Mouse (Mus musculus) forebrain, embryonic 16.5 days (tissue): ENCODE measurements around the gene Oit1. TPM values are rescaled to one million over a fixed set of nuclear protein-coding genes. Genes with fewer than 3 reads are reported as not detected.

ENCODE experiments used
- ATAC-seq: fragments of 200-750 bp; cut with Nextera tagmentation; 2 replicates; pipeline ENCODE4 v1.8.0; 2017; ENCODE audit warnings: mild to moderate bottlenecking, moderate library complexity
- H3K27ac ChIP-seq: fragments of 300-500 bp; sonication (generic); 2 replicates; pipeline ENCODE4 v1.5.1; 2014; ENCODE audit warnings: low read length, control low read depth
- H3K27me3 ChIP-seq: fragments of 300-500 bp; sonication (generic); replicated peaks from 2 replicates; pipeline ENCODE4 v1.6.1; 2014; ENCODE audit warnings: low read length; ENCODE audit not compliant: control insufficient read depth, insufficient read depth
- H3K36me3 ChIP-seq: fragments of 300-500 bp; sonication (generic); 2 replicates; pipeline ENCODE4 v1.6.1; 2014; ENCODE audit not compliant: control insufficient read depth, insufficient read depth
- H3K4me1 ChIP-seq: fragments of 300-500 bp; sonication (generic); replicated peaks from 2 replicates; pipeline ENCODE4 v1.6.1; 2014; ENCODE audit warnings: low read length; ENCODE audit not compliant: control insufficient read depth, insufficient read depth
- H3K4me2 ChIP-seq: fragments of 300-500 bp; sonication (generic); 2 replicates; pipeline ENCODE4 v1.6.1; 2014; ENCODE audit warnings: mild to moderate bottlenecking, low read length, control low read depth
- H3K4me3 ChIP-seq: fragments of 300-500 bp; sonication (generic); replicated peaks from 2 replicates; pipeline ENCODE4 v1.5.1; 2014; ENCODE audit warnings: mild to moderate bottlenecking, low read length, control low read depth
- H3K9ac ChIP-seq: fragments of 300-500 bp; sonication (generic); replicated peaks from 2 replicates; pipeline ENCODE4 v1.6.1; 2014; ENCODE audit warnings: low read depth, low read length, control low read depth
- H3K9me3 ChIP-seq: fragments of 300-500 bp; sonication (generic); 2 replicates; pipeline ENCODE4 v1.6.1; 2016; ENCODE audit warnings: low read length; ENCODE audit not compliant: control insufficient read depth
- WGBS: fragments of 180-500 bp; shearing (Covaris S2); extraction: QIAGEN DNeasy Blood & Tissue Kit; methylation state at CpG from one replicate; pipeline ENCODE4 v1.1.7; 2014; 5-methylcytosine and 5-hydroxymethylcytosine counted together
- polyA plus RNA-seq: library from polyadenylated mRNA; unstranded; fragments of >200 nt; fragmentation: Nextera tagmentation; extraction: Ambion mirVana; gene quantifications from 2 replicates; pipeline ENCODE4 v1.2.1, GENCODE M21; 2015

Oit1 gene
- polyA plus RNA-seq, 1 experiment from 2014 or later, result not detected

DNA sequence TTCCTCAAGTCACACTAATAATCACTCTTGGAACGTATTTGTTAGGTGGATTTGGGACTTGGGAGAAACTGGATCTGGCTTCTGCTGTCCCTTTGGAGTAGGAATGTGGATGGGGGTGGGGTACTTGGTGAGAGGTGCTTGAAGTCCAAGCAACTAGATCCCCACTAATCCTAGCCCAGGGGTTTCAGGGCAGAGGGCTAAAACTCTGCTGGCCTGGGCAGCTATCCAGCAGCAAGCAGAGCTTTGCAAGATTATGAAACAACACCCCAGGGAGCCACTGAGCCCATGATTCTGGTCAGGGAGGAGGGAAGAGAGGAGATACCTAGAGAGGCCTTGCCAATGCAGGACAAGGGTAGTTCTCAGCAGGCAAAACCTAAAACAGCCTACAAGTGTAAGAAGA is 51.2 kb downstream of the Oit1 start:
- no peak for ATAC-seq
- 58% methylated on average over 1 of the region's 1 CpGs for WGBS

DNA sequence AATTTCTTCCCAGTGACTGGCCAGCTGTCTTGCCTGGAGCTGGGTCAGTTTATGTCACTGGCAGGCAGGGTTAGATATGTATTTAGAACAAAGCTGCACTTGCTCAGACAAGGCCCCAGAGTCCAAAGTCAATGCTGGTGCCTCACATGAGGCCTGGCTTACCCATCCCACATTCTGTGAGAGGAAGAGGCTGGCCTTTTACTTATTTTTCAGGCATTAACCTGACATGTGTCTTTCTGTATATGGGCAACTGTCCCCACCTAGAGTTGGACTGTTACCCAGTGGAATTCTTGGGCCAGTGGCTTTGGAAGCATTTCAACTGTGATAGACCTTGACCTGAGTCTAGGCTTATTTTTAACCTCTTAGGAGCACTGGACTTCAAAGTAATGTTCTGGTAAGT is 51.6 kb downstream of the Oit1 start:
- H3K4me3 ChIP-seq, result no peak overlapping the region
- peaks cover 16% of the 10 kb centered on the region for H3K4me1 ChIP-seq
- no peaks in the 10 kb centered on the region for H3K27me3 ChIP-seq
- no peak overlapping the region for H3K4me2 ChIP-seq
- no peaks in the 10 kb centered on the region for H3K36me3 ChIP-seq
- H3K9ac ChIP-seq, result no peak overlapping the region
- no peak overlapping the region for H3K27ac ChIP-seq
- ATAC-seq, result no peak
- no peaks in the 10 kb centered on the region for H3K9me3 ChIP-seq

More for the DNA sequence above, 51.2 kb downstream of the Oit1 start:
- Histone ChIP-seq H3K9me3 (no peaks in the 10 kb centered on the region), H3K4me1 (peaks cover 16% of the 10 kb centered on the region), H3K9ac (no peak overlapping the region), H3K27me3 (no peaks in the 10 kb centered on the region), H3K4me2 (no peak overlapping the region), H3K4me3 (no peak overlapping the region), H3K27ac (no peak overlapping the region), H3K36me3 (no peaks in the 10 kb centered on the region)

DNA sequence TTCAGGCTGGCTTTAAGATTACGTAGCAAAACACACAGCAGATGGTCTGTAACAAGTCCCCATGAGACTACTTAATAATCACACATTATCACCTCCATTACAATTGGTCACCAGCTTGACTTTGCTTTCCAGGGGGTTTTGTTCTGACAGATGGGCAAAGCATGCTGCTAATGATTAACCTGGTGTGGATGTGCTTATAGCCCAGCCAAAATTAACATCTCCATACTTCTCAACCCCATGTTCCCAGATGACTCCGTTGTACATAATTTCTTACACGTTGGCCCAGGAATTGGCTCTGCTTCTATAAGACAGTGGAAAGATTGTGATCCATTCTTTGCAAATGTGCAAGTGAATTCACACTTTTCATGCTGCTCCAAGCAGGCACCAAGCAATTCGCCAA is 52.8 kb downstream of the Oit1 start:
- WGBS, result 44% methylated on average over 4 of the region's 4 CpGs
- H3K27ac ChIP-seq, result no peak overlapping the region
- H3K4me1 ChIP-seq, result peaks cover 7% of the 10 kb centered on the region; the same call in 1 of the 2 replicates
- no peak overlapping the region for H3K4me3 ChIP-seq
- no peaks in the 10 kb centered on the region for H3K36me3 ChIP-seq
- no peak overlapping the region for H3K4me2 ChIP-seq
- peak; percentile 47 for ATAC-seq
- no peaks in the 10 kb centered on the region for H3K27me3 ChIP-seq
- H3K9me3 ChIP-seq, result no peaks in the 10 kb centered on the region
- no peak overlapping the region for H3K9ac ChIP-seq

DNA sequence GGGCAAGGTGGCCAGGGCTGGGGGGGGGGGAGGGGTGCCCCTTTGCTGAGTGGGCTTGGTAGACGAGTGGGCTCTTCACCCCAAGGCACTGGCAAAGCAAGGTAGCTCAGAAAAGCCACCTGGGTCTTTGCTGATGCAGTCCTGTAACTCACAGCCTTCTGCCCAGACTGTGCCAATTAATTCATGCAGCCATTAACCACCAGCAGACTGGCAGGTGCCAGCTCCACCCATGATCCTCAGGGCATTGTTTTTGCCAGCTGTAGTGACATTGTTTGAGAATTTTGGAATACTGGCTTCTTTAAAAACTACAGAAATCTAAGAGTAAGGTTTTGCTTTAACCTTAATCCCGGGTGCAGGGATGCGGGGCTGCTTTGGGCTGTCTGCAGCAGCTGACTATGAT is 58.0 kb downstream of the Oit1 start:
- H3K4me2 ChIP-seq, result no peak overlapping the region
- no peak for ATAC-seq
- no peaks in the 10 kb centered on the region for H3K36me3 ChIP-seq
- no peak overlapping the region for H3K4me3 ChIP-seq
- H3K27ac ChIP-seq, result no peak overlapping the region
- H3K27me3 ChIP-seq, result peaks cover 15% of the 10 kb centered on the region
- no peaks in the 10 kb centered on the region for H3K9me3 ChIP-seq
- WGBS, result 69% methylated on average over 3 of the region's 3 CpGs
- peaks cover 16% of the 10 kb centered on the region for H3K4me1 ChIP-seq
- H3K9ac ChIP-seq, result no peak overlapping the region

DNA sequence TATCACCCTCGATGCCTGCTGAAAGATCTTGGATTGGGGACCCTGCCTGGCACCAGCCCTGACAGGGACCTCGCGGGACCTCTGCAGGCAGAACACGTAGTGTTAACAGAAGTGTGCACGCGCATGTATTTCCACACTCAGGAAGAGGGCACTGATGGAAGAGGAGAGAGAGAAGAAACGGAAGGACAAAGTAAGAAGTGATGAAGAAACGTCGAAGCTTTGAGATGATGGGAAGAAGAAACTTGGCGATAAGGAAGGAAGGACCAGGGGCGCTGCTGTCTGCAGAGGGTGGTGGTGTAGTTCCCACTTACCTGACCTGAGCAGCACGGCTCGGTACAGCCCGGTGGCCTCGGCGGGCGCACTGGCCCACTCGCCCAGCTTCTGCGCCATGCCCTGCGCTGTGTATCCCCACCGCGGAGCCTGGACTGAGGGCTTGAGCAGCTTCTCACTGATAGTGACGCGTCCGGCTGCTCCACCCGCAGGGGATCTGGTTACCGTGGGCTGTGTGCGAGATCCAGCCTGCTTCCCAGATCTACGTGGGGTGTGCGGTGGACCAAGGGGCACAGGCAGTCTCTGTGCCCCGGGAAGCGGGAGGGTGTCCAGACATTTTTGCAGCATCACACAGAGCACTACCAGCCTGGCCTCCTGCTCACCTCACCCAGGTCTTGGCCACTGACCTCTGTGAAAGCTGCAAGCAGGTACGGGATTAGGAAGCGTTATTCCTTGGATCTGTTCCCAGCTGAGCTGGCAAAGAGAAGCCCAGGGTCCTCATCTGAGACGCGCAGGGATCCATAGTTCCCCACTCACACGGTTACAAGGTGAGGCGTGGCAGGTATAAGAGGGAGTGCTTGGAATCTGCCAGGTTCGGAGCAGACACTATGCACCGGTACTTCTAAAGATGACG is 61.1 kb downstream of the Oit1 start, which contains the start of gene Fam107a:
Gene Fam107a, minus strand, starts transcription at position 830 of the 904 bp plus-strand sequence.
- no peak within 1 kb of the TSS for H3K27ac ChIP-seq
- peaks cover 16% of the 10 kb centered on the region for H3K4me1 ChIP-seq
- peak within 1 kb of the TSS; percentile 50 for H3K4me2 ChIP-seq
- H3K36me3 ChIP-seq, result no peaks in the 10 kb centered on the region
- peak within 1 kb of the TSS; percentile 2 for H3K9ac ChIP-seq
- 13% methylated on average over 41 of the region's 41 CpGs for WGBS
- peak within 1 kb of the TSS; percentile 31 for H3K4me3 ChIP-seq
- no peaks in the 10 kb centered on the region for H3K9me3 ChIP-seq
- H3K27me3 ChIP-seq, result peaks cover 15% of the 10 kb centered on the region
- ATAC-seq, result peak; percentile 41

DNA sequence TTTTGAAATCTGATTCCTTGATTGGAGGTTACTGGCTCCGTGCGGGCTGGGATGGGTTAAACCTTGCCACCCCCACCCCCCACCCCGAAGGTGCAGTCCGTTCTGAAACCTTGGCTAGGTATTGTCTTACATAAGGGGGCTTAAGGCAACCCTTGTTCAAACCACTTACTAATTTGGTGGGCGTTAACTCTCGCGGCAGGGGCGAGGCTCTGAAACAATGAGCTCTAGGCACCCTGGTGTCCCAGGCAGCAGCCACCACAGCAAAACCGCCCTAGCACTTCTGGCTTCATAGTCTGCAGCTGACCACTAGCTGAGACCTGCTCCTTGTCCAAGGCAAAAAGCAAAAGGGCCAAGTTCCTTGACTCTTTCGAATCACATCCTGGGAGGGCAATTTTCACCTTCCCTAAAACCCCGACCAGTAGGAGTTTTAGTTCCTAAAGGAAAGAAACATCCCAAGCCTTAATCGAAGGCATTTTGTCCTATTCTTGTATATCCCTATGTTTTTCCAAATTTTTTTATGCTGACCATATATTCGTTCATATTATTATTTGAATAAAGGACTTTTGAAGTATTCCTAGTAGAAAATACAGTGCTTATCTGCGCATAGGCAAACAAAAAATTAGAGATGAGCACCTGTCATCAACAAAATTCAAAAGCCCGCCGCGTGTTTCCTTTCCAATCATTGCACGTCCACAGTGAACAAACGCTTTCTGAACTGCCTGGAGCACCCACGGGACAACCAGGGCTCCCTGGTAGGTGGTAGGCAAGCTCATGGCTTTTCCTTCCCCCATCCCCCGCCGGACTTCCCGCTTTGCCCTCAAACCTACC is 62.0 kb downstream of the Oit1 start:
- Histone ChIP-seq H3K36me3 (no peaks in the 10 kb centered on the region), H3K9me3 (no peaks in the 10 kb centered on the region), H3K4me2 (peak overlapping the region; percentile 50), H3K4me1 (peaks cover 16% of the 10 kb centered on the region), H3K27ac (no peak overlapping the region), H3K9ac (peak overlapping the region; percentile 2), H3K27me3 (peaks cover 15% of the 10 kb centered on the region), H3K4me3 (peak overlapping the region; percentile 31)
- 1% methylated on average over 23 of the region's 23 CpGs for WGBS
- 0 out of 2 replicates have a peak, but pooled peaks have one; percentile 15 for ATAC-seq

DNA sequence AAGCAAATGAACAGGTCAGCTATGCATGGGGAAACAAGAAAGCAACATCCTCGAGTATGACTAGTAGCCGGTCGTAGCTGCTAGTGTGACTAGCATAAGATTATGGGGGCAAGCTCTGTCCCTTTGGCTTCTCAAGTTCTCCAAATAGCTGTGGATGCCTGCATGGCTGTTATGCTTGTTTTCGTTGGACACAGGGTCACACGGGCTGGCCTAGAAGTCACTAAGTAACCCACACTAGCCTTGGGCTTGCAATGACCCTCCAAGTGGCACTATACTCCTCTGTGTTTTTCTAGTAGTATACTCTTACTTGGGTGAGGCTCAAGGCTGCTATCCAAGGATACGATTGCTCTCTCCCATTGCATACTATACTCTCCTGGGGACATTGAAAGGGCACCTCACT is 63.4 kb downstream of the Oit1 start:
- Histone ChIP-seq H3K36me3 (no peaks in the 10 kb centered on the region), H3K27me3 (peaks cover 15% of the 10 kb centered on the region), H3K4me1 (peaks cover 14% of the 10 kb centered on the region), H3K9me3 (no peaks in the 10 kb centered on the region), H3K4me3 (no peak overlapping the region), H3K4me2 (no peak overlapping the region), H3K27ac (no peak overlapping the region), H3K9ac (no peak overlapping the region)
- ATAC-seq, result no peak
- 82% methylated on average over 6 of the region's 6 CpGs for WGBS

DNA sequence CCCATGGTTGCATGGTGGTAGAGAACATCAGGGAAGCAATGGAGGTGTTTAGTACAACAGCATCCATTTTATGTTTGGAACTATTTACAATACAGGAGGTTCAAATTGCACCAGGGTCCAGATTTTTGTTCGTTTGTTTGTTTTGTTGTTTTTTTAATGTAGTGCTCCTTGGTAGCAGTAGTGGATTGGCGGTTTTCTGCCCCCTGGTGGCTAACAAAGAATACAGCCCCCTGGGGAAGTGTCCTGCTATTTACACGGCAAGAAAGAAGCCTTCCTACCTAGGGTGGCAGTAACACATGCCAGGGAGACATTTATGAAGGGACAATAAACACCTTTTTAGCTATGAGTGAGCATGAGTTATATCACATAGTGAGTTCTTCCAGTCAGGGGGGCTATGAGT is 64.0 kb downstream of the Oit1 start:
- Histone ChIP-seq H3K9me3 (no peaks in the 10 kb centered on the region), H3K27ac (no peak overlapping the region), H3K4me3 (no peak overlapping the region), H3K9ac (no peak overlapping the region), H3K36me3 (no peaks in the 10 kb centered on the region), H3K27me3 (peaks cover 15% of the 10 kb centered on the region), H3K4me1 (peaks cover 20% of the 10 kb centered on the region), H3K4me2 (no peak overlapping the region)
- ATAC-seq, result no peak
- 33% methylated on average over 3 of the region's 3 CpGs for WGBS

DNA sequence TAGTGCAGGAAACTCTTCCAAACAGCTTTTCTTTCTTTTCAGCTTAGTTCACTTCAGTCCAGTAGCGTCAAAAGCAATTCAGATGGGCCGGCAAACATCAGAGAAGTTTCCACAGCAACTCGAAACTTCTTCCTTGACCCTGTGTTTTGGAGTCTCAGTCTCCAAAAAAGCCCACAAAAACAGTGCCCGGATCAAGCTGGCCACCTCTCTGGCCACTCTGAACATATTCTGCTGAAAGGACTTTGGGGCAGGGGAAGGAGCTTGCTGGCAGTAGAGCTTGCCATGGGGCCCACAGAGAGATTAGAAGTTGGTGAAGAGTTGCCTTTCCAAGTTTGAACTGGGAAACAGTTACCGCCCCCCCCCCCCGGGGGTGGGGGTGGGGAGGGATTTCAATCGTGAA is 64.7 kb downstream of the Oit1 start:
- Histone ChIP-seq H3K27ac (no peak overlapping the region), H3K4me3 (no peak overlapping the region), H3K9ac (no peak overlapping the region), H3K36me3 (no peaks in the 10 kb centered on the region), H3K4me1 (peaks cover 23% of the 10 kb centered on the region), H3K4me2 (no peak overlapping the region), H3K9me3 (no peaks in the 10 kb centered on the region), H3K27me3 (peaks cover 15% of the 10 kb centered on the region)
- WGBS, result 40% methylated on average over 7 of the region's 7 CpGs
- no peak for ATAC-seq
